Mouse (Mus musculus): ENCODE measurements around the gene Sergef.

The Sergef gene

DNA sequence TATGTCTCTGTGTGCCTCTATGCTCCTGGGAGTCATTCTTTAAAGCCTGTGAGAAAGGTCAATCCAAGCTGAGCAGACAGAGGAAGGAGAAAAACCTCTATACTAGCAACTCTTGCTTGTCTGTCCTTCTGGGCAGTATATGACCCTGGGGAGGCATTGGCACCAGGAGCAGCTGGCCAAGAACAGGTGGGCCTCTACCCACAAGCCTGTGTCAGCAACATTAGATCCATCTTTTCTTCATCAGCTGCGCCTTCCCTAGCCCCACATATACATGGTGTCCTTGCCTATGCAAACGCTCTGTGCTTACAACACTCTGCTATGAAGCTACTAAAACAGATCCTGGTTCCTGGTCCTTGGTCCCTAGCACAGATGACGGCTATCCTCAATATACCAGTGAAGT, 97.5 kb downstream of the Sergef start:
- DNase-seq (ENCODE audit: low read depth, low spot score), result no peak

GRCm38 (mm10) chr7:46540616-46541015, 99.0 kb downstream of the Sergef start:
- no peak for DNase-seq (ENCODE audit: low read depth, low spot score)

- no peak for DNase-seq (ENCODE audit: low read depth, low spot score)
Measured at GRCm38 (mm10) chr7:46536456-46537097, 103.0 kb downstream of the Sergef start.

DNA sequence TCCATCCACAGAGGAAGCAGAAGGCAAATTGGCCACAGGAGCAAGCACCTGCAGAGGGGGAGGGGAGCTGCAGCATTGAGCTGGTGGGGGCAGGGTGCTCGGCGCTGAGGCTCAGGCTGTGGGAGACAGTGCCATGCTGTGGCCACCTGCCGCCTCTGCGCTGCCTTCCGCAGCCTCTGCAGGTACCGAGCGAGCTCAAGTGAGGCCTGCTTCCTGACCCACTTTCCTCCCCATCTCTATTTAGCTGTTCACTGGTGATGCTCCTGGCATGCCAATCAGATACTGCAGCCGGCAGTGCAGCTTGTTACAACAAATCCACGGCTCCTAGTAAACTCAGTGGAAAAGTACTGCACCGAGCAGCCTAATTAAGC, 104.2 kb downstream of the Sergef start:
- DNase-seq (ENCODE audit: low read depth, low spot score), result no peak

- no peak for DNase-seq (ENCODE audit: low read depth, low spot score)
Measured at GRCm38 (mm10) chr7:46534767-46535428, 104.7 kb downstream of the Sergef start.

GRCm38 (mm10) chr7:46533518-46533917, 106.1 kb downstream of the Sergef start:
- no peak for DNase-seq (ENCODE audit: low read depth, low spot score)

- no peak for DNase-seq (ENCODE audit: low read depth, low spot score)
Measured at GRCm38 (mm10) chr7:46531345-46531744, 108.3 kb downstream of the Sergef start.

DNA sequence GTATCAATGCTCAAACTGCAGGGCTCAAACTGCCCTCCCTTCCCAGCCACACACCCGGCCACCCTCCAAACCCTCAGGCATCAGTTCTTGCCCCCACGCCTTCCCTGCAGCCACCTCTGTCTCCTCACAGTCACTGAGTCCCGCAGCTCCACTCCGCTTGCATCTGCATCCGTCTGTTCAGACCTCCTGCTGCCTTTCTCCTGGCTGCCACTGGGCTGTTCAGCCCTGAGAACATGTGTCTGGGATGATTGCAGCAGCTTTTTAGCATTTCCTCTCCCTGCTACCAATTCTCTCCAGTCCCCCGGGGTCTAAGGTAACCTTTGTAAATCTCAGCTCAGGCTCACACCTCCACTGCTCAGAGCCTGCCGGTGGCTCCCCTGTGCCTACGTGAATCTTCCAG, 109.7 kb downstream of the Sergef start:
- no peak for DNase-seq (ENCODE audit: low read depth, low spot score)

DNA sequence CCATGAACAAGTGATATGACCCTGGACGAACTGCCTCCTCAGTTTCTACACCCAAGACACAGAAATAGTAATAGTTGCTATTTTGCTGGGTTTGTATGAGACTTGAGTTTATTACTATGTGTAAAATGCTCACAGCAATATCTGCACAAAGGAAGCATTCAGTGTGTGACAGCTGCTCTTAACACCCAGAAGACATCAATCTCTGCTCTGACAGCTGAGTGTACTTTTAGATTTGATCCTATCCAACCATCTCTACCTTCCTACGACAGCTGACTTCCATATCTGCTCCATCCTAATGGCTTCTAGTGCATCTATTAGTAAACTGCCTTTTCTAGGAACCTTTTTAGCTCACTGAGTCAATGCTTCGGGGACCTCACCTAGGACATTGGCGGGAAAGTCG, 110.3 kb downstream of the Sergef start:
- no peak for DNase-seq (ENCODE audit: low read depth, low spot score)

- DNase-seq (ENCODE audit: low read depth, low spot score), result no peak
Measured at GRCm38 (mm10) chr7:46526665-46527154, 112.9 kb downstream of the Sergef start.

DNA sequence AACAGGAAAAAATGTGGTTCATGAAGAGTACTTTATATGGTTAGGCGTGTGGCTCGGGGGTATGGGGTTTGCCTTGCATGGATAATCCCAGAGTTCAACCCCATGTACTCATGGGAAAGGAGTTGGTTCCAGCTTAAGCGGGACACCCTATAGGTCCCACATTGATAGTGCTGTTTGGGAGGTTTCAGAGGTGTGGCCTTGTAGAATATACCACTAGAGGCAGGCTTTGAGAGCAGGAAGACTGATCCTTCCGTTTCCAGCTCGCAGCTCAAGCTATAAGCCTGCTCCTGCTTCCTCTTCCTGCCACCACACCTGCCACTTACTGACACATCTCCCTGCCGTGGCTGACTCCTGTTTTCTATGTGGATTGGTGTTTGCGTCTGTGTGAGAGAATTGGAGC, 116.4 kb downstream of the Sergef start:
- DNase-seq (ENCODE audit: low read depth, low spot score), result no peak

- no peak for DNase-seq (ENCODE audit: low read depth, low spot score)
Measured at GRCm38 (mm10) chr7:46521794-46522193, 117.8 kb downstream of the Sergef start.

GRCm38 (mm10) chr7:46519148-46519547, 120.5 kb downstream of the Sergef start:
- DNase-seq (ENCODE audit: low read depth, low spot score), result no peak

DNA sequence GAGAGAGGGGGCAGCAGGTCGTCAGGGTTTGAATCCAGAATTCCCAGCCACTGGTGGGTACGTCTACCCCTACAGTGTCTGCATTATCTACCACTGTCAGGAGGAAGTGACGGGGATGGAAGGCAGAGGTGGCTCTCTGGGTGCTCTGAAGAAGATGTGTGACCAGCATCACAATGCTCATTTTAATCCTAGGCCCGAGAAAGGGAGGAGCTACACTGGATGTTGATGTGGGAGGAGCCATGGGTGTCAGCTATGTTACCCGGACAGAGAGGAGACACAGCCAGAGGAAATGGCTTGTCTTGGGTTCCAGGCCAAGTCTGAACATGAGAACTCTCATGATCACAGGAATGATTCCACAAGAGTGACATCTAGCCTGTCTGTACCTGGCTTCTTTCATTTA, 122.4 kb downstream of the Sergef start:
- DNase-seq (ENCODE audit: low read depth, low spot score), result no peak

GRCm38 (mm10) chr7:46515960-46516359, 123.6 kb downstream of the Sergef start:
- no peak for DNase-seq (ENCODE audit: low read depth, low spot score)

DNA sequence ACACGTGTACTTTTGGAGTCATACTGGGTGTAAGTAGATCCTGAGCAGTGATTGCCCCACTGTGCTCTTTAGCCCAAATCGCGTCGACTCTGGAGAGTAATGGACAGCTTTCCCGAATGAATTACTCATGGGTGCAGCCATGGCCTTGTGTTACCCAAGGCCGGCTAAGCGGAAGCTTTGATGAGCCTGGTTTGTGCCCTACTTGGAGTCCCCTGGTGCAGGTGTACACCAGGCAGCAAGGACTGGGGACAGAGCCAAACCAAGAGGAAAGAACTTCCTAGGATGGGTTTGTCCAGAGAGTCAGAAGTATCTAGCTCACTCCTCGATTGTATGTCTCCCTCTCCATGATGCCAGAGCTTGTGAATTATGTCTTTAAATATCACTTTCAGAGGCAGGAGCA, 124.6 kb downstream of the Sergef start:
- no peak for DNase-seq (ENCODE audit: low read depth, low spot score)

DNA sequence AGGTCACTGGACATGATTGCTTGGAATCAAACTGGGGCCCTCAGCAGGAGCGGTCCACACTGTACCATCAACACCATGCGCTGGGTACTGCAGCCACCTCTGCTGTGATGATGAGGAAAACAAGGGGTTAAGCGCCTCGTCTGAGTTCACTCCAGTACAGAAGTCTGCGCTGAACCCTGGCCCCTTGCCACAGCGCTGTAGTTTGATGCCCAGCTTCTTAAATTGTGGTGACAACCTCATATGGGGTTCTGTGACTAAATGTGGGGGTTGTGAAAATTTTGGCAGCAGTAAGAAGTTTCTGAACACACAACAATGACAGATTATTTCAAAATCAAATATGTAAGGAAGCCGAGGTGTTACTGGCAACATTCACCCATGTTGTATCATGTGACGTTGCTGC, 126.0 kb downstream of the Sergef start:
- no peak for DNase-seq (ENCODE audit: low read depth, low spot score)

GRCm38 (mm10) chr7:46512792-46513191, 126.8 kb downstream of the Sergef start:
- DNase-seq (ENCODE audit: low read depth, low spot score), result no peak

- DNase-seq (ENCODE audit: low read depth, low spot score), result no peak
Measured at GRCm38 (mm10) chr7:46510806-46511205, 128.8 kb downstream of the Sergef start.

DNA sequence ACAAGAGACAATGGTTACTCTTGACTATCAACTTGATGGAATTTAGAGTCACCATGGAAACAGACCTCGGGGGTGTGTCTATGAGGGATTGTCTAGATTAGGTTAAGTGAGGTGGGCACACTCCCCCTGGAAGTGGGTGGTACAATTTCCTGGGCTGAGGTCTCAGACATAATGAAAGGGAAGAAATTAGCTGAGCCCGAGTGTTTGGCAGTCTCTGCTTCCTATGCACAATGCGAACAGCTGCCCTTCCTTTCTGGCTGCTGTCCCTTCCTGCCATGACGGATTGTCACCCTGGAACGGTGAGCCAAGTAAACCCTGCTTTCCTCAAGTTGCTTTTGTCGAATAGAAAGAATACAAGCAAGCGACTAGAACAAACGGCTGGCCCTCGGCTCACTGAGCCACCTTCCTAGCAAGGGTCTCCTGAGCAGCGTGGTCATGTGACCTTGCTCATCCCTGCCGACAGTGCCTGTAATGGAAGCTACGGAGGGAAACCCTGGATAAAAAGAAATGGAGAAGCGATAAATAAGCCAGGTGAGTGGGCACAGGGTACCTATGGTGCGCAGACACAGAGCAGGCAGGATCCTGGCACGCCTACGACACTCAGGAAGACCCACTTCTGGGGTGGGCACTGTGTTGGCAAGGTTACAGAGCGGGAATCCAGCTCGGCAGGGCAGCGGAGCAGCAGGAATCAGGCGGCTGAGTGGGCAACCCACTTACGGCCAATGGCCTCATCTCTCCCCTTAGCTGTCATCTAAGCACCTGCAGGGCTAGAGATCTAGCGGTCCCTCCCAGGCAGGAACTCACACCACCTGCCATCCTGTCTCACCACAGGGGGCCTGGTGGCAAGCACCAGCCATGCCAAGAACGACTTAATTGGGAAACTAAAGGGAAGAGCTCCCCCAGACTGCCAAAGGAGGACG, 130.0 kb downstream of the Sergef start:
- no peak for DNase-seq (ENCODE audit: low read depth, low spot score)

GRCm38 (mm10) chr7:46508590-46509318, 130.9 kb downstream of the Sergef start:
- DNase-seq (ENCODE audit: low read depth, low spot score), result no peak

GRCm38 (mm10) chr7:46504157-46504556, 135.4 kb downstream of the Sergef start:
- DNase-seq (ENCODE audit: low read depth, low spot score), result no peak
